Mouse (Mus musculus) bone marrow macrophage, adult 2 months (primary cell): ENCODE measurements around the gene Hist2h2ac.

Experiments
- CTCF ChIP-seq: IDR thresholded peaks from 2 replicates; pipeline ENCODE4 v1.5.1; 2012; ENCODE audit warnings: low read depth, mild to moderate bottlenecking, low read length, moderate library complexity
- POLR2A ChIP-seq: IDR thresholded peaks from 2 replicates; pipeline ENCODE4 v1.6.1; 2012; ENCODE audit warnings: mild to moderate bottlenecking, low read depth, low read length, borderline replicate concordance

DNA sequence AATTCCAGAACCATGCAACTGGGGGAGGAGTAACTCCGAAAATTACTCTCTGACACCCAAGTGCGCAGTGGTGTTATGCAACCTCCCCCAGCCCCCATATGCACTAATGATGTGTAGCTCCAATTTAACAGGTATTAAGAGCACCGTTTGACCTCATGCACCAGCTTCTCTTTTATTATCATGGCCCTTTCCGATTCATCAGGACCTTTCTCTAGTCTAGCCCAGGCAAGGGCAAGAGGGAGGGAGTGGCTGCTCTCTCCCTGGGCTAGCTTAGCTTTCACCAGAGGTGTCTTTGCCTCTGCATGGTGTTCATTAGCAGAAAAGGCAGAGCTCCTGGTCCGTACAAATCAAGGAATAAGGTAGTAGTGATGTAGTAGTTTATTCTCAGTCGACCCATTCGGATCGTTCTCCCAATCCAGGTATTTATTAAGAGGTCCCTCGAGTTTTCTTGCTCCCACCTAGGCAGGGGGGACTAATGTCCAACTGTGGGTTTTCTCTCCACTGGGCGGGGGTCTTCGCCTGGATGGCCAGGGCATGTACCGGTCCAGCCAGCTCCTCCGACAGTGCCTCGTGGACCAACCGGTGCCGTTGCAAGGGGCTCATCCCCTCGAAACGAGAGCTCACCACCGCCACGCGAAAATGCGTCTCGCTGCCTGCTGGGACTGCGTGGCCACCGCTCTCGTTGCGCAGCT lies 24.1 kb downstream of the Hist2h2ac start:
- TF ChIP-seq POLR2A (no peak), CTCF (no peak)
